Mouse (Mus musculus) lung, embryonic 14.5 days (tissue): Measurements from ENCODE around the gene Efna1. TPM values are rescaled to one million over a fixed set of nuclear protein-coding genes. Genes with fewer than 3 reads are reported as not detected.

Experiments used
- ATAC-seq: fragments of 200-750 bp; cut with Nextera tagmentation; 2 replicates; pipeline ENCODE4 v1.8.0; 2017; ENCODE audit warnings: mild to moderate bottlenecking, moderate TSS enrichment, moderate library complexity; ENCODE audit not compliant: insufficient read depth
- DNase-seq: peaks from one replicate; pipeline ENCODE4 v3.0.0-alpha.2; 2015
- H3K27ac ChIP-seq: fragments of 300-500 bp; sonication (generic); 2 replicates; pipeline ENCODE4 v1.5.1; 2014; ENCODE audit warnings: low read depth, mild to moderate bottlenecking, moderate library complexity
- H3K27me3 ChIP-seq: fragments of 300-500 bp; sonication (generic); 2 replicates; pipeline ENCODE4 v1.6.1; 2014; ENCODE audit warnings: low read length, control low read depth; ENCODE audit not compliant: insufficient read depth
- H3K36me3 ChIP-seq: fragments of 300-500 bp; sonication (generic); 2 replicates; pipeline ENCODE4 v1.6.1; 2014; ENCODE audit warnings: control low read depth; ENCODE audit not compliant: insufficient read depth
- H3K4me1 ChIP-seq: fragments of 300-500 bp; sonication (generic); 2 replicates; pipeline ENCODE4 v1.6.1; 2014; ENCODE audit warnings: antibody characterized with exemption, control low read depth; ENCODE audit not compliant: insufficient read depth
- H3K4me2 ChIP-seq: fragments of 300-500 bp; sonication (generic); 2 replicates; pipeline ENCODE4 v1.6.1; 2014; ENCODE audit warnings: mild to moderate bottlenecking
- H3K4me3 ChIP-seq: fragments of 300-500 bp; sonication (generic); 2 replicates; pipeline ENCODE4 v1.5.1; 2014; ENCODE audit warnings: low read depth, low read length
- H3K9ac ChIP-seq: fragments of 300-500 bp; sonication (generic); 2 replicates; pipeline ENCODE4 v1.6.1; 2014
- H3K9me3 ChIP-seq: fragments of 300-500 bp; sonication (generic); 2 replicates; pipeline ENCODE4 v1.6.1; 2016; ENCODE audit warnings: low read depth, low read length, control low read depth
- CTCF ChIP-seq: IDR thresholded peaks from 2 replicates; pipeline ENCODE4 v1.5.1; 2016; ENCODE audit warnings: antibody characterized with exemption, low read depth
- WGBS: fragments of 180-500 bp; shearing (Covaris S2); extraction: QIAGEN DNeasy Blood & Tissue Kit; methylation state at CpG from one replicate; pipeline ENCODE4 v1.1.7; 2014; 5-methylcytosine and 5-hydroxymethylcytosine counted together
- polyA plus RNA-seq: library from polyadenylated mRNA; unstranded; fragments of >200 nt; fragmentation: Nextera tagmentation; extraction: Ambion mirVana; gene quantifications from 2 replicates; pipeline ENCODE4 v1.2.1, GENCODE M21; 2014

Gene Efna1
- polyA plus RNA-seq, 1 experiment from 2014 or later, result 68.3 TPM

- H3K27me3 ChIP-seq, result no peaks in the 10 kb centered on the region
- peak; percentile 54 for ATAC-seq
- H3K4me1 ChIP-seq, result peaks cover 15% of the 10 kb centered on the region
- peak overlapping the region; percentile 41 for H3K4me2 ChIP-seq
- peaks cover 12% of the 10 kb centered on the region for H3K36me3 ChIP-seq
- H3K9ac ChIP-seq, result no peak overlapping the region; the same call in 1 of the 2 replicates
- no peak for TF ChIP-seq CTCF
- H3K27ac ChIP-seq, result peak overlapping the region; percentile 56; the same call in 1 of the 2 replicates
- H3K9me3 ChIP-seq, result no peaks in the 10 kb centered on the region
- WGBS, result 5% methylated on average over 17 of the region's 17 CpGs
- DNase-seq, result peak; percentile 70
- H3K4me3 ChIP-seq, result no peak overlapping the region
Observed at GRCm38 (mm10) chr3:89251365-89251895, 29.5 kb downstream of the Efna1 start.

GRCm38 (mm10) chr3:89250435-89251040 is 30.4 kb downstream of the Efna1 start:
- Histone ChIP-seq H3K36me3 (peaks cover 12% of the 10 kb centered on the region), H3K27ac (0 out of 2 replicates have a peak overlapping the region, but pooled peaks have one; percentile 7), H3K4me3 (no peak overlapping the region), H3K27me3 (no peaks in the 10 kb centered on the region), H3K9ac (no peak overlapping the region), H3K9me3 (no peaks in the 10 kb centered on the region), H3K4me2 (peak overlapping the region; percentile 41; the same call in 1 of the 2 replicates), H3K4me1 (peaks cover 15% of the 10 kb centered on the region)
- peak; percentile 75 for TF ChIP-seq CTCF
- ATAC-seq, result no peak
- DNase-seq, result peak; percentile 78
- 24% methylated on average over 7 of the region's 7 CpGs for WGBS

- peaks cover 15% of the 10 kb centered on the region for H3K4me1 ChIP-seq
- H3K27ac ChIP-seq, result no peak overlapping the region
- peak overlapping the region; percentile 78; the same call in 1 of the 2 replicates for H3K4me3 ChIP-seq
- DNase-seq, result no peak
- H3K4me2 ChIP-seq, result peak overlapping the region; percentile 88
- peaks cover 15% of the 10 kb centered on the region; the same call in 1 of the 2 replicates for H3K27me3 ChIP-seq
- 81% methylated on average over 4 of the region's 4 CpGs for WGBS
- no peaks in the 10 kb centered on the region for H3K9me3 ChIP-seq
- H3K36me3 ChIP-seq, result peaks cover 12% of the 10 kb centered on the region
- ATAC-seq, result no peak
- TF ChIP-seq CTCF, result no peak
- H3K9ac ChIP-seq, result peak overlapping the region; percentile 80
Observed at GRCm38 (mm10) chr3:89247466-89247865, 33.5 kb downstream of the Efna1 start.

- ATAC-seq, result peak; percentile 72
Observed at GRCm38 (mm10) chr3:89246261-89247100, 34.5 kb downstream of the Efna1 start, which contains the start of gene Trim46. Gene Trim46, minus strand, starts transcription at chr3:89246309.

GRCm38 (mm10) chr3:89245688-89246171 is 35.2 kb downstream of the Efna1 start, which contains the start of gene Krtcap2:
Gene Krtcap2, plus strand, starts transcription at chr3:89245966.
- Histone ChIP-seq H3K4me2 (peak within 1 kb of the TSS; percentile 88), H3K36me3 (peaks cover 12% of the 10 kb centered on the region), H3K9ac (peak within 1 kb of the TSS; percentile 80), H3K9me3 (no peaks in the 10 kb centered on the region), H3K4me3 (peak within 1 kb of the TSS; percentile 78), H3K4me1 (peaks cover 6% of the 10 kb centered on the region), H3K27me3 (peaks cover 15% of the 10 kb centered on the region; the same call in 1 of the 2 replicates), H3K27ac (peak within 1 kb of the TSS; percentile 72)
- WGBS, result 5% methylated on average over 20 of the region's 20 CpGs
- DNase-seq (peak; percentile 30), ATAC-seq (peak; percentile 16)
- TF ChIP-seq CTCF, result no peak

More at GRCm38 (mm10) chr3:89246261-89247100, 34.5 kb downstream of the Efna1 start, which contains the start of gene Trim46:
- Histone ChIP-seq H3K4me1 (peaks cover 10% of the 10 kb centered on the region), H3K27me3 (peaks cover 15% of the 10 kb centered on the region; the same call in 1 of the 2 replicates), H3K9me3 (no peaks in the 10 kb centered on the region), H3K36me3 (peaks cover 12% of the 10 kb centered on the region), H3K4me3 (peak within 1 kb of the TSS; percentile 78), H3K9ac (peak within 1 kb of the TSS; percentile 80), H3K27ac (peak within 1 kb of the TSS; percentile 72), H3K4me2 (peak within 1 kb of the TSS; percentile 88)
- peak; percentile 96 for DNase-seq
- peak; percentile 99 for TF ChIP-seq CTCF
- WGBS, result under 1% methylated on average over 42 of the region's 42 CpGs

- Histone ChIP-seq H3K9me3 (no peaks in the 10 kb centered on the region), H3K4me2 (peak overlapping the region; percentile 88), H3K36me3 (peaks cover 12% of the 10 kb centered on the region), H3K4me1 (peaks cover 6% of the 10 kb centered on the region), H3K4me3 (peak overlapping the region; percentile 78), H3K27me3 (peaks cover 15% of the 10 kb centered on the region; the same call in 1 of the 2 replicates), H3K9ac (peak overlapping the region; percentile 13), H3K27ac (peak overlapping the region; percentile 36; the same call in 1 of the 2 replicates)
- under 1% methylated on average over 17 of the region's 26 CpGs for WGBS
- ATAC-seq (no peak), DNase-seq (peak; percentile 52)
- TF ChIP-seq CTCF, result no peak
Observed at GRCm38 (mm10) chr3:89244982-89245687, 35.8 kb downstream of the Efna1 start.
